Mouse (Mus musculus): ENCODE results near the gene Nolc1. TPM values are rescaled to one million over a fixed set of nuclear protein-coding genes. Genes with fewer than 3 reads are reported as not detected.
"Not testable (repeated sequence)": the region's sequence is repeated elsewhere in the genome, so short reads cannot be mapped to it uniquely, and the experiment has no call there.

Gene Nolc1
- polyA plus RNA-seq, 1 experiment from 2014 or later = 38.5 TPM

DNA sequence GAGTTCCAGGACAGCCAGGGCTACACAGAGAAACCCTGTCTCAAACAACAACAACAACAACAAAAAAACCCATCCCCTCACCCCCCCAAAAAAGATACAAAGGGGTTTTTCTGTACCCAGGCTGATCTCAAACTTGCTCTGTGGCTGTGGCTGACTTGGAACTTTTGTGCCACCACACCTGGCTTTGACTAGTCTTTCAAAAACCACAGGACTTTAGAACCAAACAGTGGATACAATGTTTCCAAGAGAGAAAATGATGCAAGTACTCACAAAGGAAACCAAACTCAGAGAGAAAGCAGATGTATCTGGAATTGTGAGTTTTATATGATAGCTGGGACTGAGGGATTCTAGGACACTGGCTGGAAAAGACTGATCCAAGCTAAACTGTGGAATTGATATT is 49.0 kb downstream of the Nolc1 start:
- no peak overlapping the region for H3K4me2 ChIP-seq (ENCODE audit: low read depth, low read length)
- H3K4me1 ChIP-seq (ENCODE audit: control insufficient read depth, low read depth, low read length) = no peaks in the 10 kb centered on the region; the same call in none of the 2 replicates
- no peak for ATAC-seq (ENCODE audit: low read depth)
- no peak overlapping the region for H3K9ac ChIP-seq (ENCODE audit: low read depth, low read length)
- no peaks in the 10 kb centered on the region for H3K36me3 ChIP-seq (ENCODE audit: control insufficient read depth, insufficient read depth)
- peaks cover 4% of the 10 kb centered on the region for H3K27me3 ChIP-seq (ENCODE audit: control insufficient read depth, insufficient read depth, low read depth, low read length)
- H3K4me3 ChIP-seq (ENCODE audit: low read depth, low read length) = no peak overlapping the region
- H3K27ac ChIP-seq (ENCODE audit: low read length) = no peak overlapping the region
- H3K9me3 ChIP-seq (replicated peaks; ENCODE audit: control insufficient read depth, low read length) = no peaks in the 10 kb centered on the region

DNA sequence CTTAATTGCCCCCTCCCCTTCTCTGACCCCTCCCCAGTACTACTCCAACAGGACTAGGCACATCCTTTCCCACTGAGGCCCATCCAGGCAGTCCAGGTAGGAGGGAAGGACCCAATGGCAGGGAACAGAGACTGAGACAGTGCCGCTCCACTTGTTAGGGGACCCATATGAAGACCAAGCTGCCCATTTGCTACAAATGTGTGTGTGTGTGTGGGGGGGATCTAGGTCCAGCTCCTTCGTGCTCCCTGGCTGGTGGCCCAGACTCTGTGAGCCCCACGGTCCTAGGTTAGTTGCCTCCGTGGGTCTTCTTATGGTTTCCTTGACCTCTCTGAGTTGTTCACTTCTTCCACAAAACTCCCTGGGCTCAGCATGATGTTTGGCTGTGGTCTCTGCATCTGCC is 50.6 kb downstream of the Nolc1 start:
- peaks cover 17% of the 10 kb centered on the region for H3K27me3 ChIP-seq (ENCODE audit: control insufficient read depth, insufficient read depth, low read depth, low read length)

DNA sequence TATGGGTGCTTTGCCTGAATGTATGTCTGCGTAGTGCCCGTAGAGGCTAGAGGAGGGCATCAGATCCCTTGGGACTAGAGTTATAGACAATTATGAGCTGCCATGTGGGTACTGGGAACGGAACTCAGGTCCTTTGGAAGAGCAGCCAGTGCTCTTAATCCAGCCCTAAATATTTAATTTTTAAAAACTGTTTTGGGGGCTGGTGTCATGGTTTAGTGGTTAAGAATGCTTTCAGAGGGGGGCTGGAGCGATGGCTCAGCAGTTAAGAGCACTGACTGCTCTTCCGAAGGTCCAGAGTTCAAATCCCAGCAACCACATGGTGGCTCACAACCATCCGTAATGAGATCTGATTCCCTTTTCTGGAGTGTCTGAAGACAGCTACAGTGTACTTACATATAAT is 54.1 kb downstream of the Nolc1 start:
- WGBS (ENCODE audit: insufficient replicate concordance) = 60% methylated on average over 6 of the region's 6 CpGs

More for the DNA sequence above, 50.6 kb downstream of the Nolc1 start:
- no peaks in the 10 kb centered on the region for H3K9me3 ChIP-seq (replicated peaks; ENCODE audit: control insufficient read depth, low read length)
- no peak overlapping the region for H3K27ac ChIP-seq (ENCODE audit: low read length)
- no peaks in the 10 kb centered on the region; the same call in 1 of the 2 replicates for H3K4me1 ChIP-seq (ENCODE audit: control insufficient read depth, low read depth, low read length)
- no peaks in the 10 kb centered on the region for H3K36me3 ChIP-seq (ENCODE audit: control insufficient read depth, insufficient read depth)
- H3K4me2 ChIP-seq (ENCODE audit: low read depth, low read length) = no peak overlapping the region
- WGBS (ENCODE audit: insufficient replicate concordance) = 59% methylated on average over 4 of the region's 4 CpGs
- no peak overlapping the region for H3K4me3 ChIP-seq (ENCODE audit: low read depth, low read length)
- ATAC-seq (ENCODE audit: low read depth) = no peak
- no peak overlapping the region for H3K9ac ChIP-seq (ENCODE audit: low read depth, low read length)

DNA sequence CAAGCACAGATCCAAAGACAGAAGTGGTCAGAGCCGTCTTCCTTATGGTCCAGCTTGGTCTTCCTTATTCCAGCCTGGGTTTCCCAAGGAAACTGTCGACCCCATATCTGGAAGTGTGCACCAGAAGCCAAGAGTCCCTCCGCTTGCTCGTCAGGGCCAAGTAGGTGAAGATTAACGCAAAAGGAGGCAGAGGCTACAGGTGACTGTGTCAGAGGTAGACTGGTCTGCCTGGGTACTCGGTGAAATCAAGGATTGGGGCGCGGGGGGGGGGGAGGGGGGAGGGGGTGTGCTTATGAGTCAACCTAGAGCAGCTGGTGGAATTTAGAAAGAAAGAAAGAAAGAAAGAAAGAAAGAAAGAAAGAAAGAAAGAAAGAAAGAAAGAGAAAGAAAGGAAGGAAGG is 55.6 kb downstream of the Nolc1 start:
- no peak overlapping the region for H3K9ac ChIP-seq (ENCODE audit: low read depth, low read length)
- peaks cover 64% of the 10 kb centered on the region for H3K27me3 ChIP-seq (ENCODE audit: control insufficient read depth, insufficient read depth, low read depth, low read length)
- 5% methylated on average over 8 of the region's 8 CpGs for WGBS (ENCODE audit: insufficient replicate concordance)
- H3K27ac ChIP-seq (ENCODE audit: low read length) = no peak overlapping the region
- H3K9me3 ChIP-seq (replicated peaks; ENCODE audit: control insufficient read depth, low read length) = no peaks in the 10 kb centered on the region
- no peak for ATAC-seq (ENCODE audit: low read depth)
- H3K4me2 ChIP-seq (ENCODE audit: low read depth, low read length) = peak overlapping the region; percentile 53
- peaks cover 13% of the 10 kb centered on the region for H3K4me1 ChIP-seq (ENCODE audit: control insufficient read depth, low read depth, low read length)
- H3K4me3 ChIP-seq (ENCODE audit: low read depth, low read length) = peak overlapping the region; percentile 37; the same call in 1 of the 2 replicates
- H3K36me3 ChIP-seq (ENCODE audit: control insufficient read depth, insufficient read depth) = no peaks in the 10 kb centered on the region

More for the DNA sequence above, 54.1 kb downstream of the Nolc1 start:
- not testable (repeated sequence) for H3K27ac ChIP-seq (ENCODE audit: low read length); H3K4me1 ChIP-seq (ENCODE audit: control insufficient read depth, low read depth, low read length); H3K9ac ChIP-seq (ENCODE audit: low read depth, low read length); H3K4me2 ChIP-seq (ENCODE audit: low read depth, low read length); H3K4me3 ChIP-seq (ENCODE audit: low read depth, low read length); H3K9me3 ChIP-seq (replicated peaks; ENCODE audit: control insufficient read depth, low read length); H3K36me3 ChIP-seq (ENCODE audit: control insufficient read depth, insufficient read depth); ATAC-seq (ENCODE audit: low read depth)
- H3K27me3 ChIP-seq (ENCODE audit: control insufficient read depth, insufficient read depth, low read depth, low read length) = peaks cover 51% of the 10 kb centered on the region

DNA sequence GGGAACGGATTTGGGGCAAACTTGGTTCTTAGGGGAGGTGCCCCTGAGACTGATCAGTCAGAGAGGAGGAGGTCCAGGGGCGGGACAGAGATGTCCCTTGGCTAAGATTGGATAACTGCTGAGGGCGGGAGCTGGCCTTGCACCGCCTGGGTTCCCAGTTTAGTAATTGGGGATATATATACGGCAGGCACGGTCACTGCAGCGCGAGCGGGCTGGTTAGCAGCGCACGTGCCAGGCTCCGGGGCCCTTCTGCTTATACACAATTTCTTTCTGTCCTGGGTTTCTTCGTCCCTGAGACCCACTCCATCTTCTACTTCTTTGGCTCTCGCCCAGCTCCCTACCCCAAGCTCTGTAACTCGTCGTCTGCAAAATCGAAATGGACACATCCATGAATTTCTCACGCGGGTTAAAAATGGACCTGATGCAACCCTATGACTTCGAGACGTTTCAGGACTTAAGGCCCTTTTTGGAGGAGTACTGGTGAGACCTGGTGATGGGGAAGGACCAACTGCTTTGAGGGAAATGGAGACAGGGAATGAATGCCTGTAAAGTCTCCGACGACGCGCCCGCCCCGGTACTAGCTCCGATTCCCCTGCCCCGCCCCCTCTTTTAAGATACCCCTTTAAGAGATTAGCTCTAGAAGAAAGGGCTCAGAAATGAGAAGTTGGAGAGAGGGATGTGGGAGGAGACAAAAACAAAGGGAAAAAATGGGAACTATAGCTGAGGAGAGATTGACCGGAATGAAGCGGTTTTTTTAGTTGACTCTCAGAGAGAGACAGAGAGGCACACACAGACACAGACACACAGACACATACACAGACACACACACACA is 56.2 kb downstream of the Nolc1 start, which contains the start of gene Elovl3:
Gene Elovl3, plus strand, starts transcription at position 204 of the 832 bp plus-strand sequence.
- H3K9me3 ChIP-seq (replicated peaks; ENCODE audit: control insufficient read depth, low read length) = no peaks in the 10 kb centered on the region
- no peaks in the 10 kb centered on the region for H3K36me3 ChIP-seq (ENCODE audit: control insufficient read depth, insufficient read depth)
- H3K4me2 ChIP-seq (ENCODE audit: low read depth, low read length) = peak within 1 kb of the TSS; percentile 53
- peak; percentile 52; the same call in 1 of the 2 replicates for ATAC-seq (ENCODE audit: low read depth)
- H3K27me3 ChIP-seq (ENCODE audit: control insufficient read depth, insufficient read depth, low read depth, low read length) = peaks cover 70% of the 10 kb centered on the region
- WGBS (ENCODE audit: insufficient replicate concordance) = 2% methylated on average over 31 of the region's 31 CpGs
- H3K27ac ChIP-seq (ENCODE audit: low read length) = no peak within 1 kb of the TSS
- peaks cover 19% of the 10 kb centered on the region for H3K4me1 ChIP-seq (ENCODE audit: control insufficient read depth, low read depth, low read length)
- peak within 1 kb of the TSS; percentile 37 for H3K4me3 ChIP-seq (ENCODE audit: low read depth, low read length)
- no peak within 1 kb of the TSS for H3K9ac ChIP-seq (ENCODE audit: low read depth, low read length)

DNA sequence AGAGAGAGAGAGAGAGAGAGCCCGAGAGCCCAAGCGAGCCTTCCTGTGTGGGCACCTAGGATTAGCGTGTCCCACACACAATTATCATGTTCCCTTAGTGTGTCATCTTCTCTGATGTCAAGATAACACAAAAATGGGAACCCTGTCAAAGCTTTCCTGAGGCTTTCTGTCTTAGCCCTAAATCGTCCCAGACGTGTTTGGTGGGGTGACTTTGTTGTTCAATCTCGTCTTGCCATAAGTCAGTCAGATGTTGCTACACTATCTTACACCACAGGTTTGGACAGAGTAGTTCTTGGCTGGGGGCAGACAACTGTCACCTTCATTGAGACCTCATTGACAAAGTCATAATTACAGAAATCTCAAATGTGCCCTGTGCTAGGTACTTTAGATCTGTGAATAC is 56.9 kb downstream of the Nolc1 start:
- Histone ChIP-seq H3K9me3 (replicated peaks; ENCODE audit: control insufficient read depth, low read length) (no peaks in the 10 kb centered on the region), H3K4me3 (ENCODE audit: low read depth, low read length) (no peak overlapping the region), H3K4me2 (ENCODE audit: low read depth, low read length) (no peak overlapping the region), H3K9ac (ENCODE audit: low read depth, low read length) (no peak overlapping the region), H3K36me3 (ENCODE audit: control insufficient read depth, insufficient read depth) (no peaks in the 10 kb centered on the region), H3K27me3 (ENCODE audit: control insufficient read depth, insufficient read depth, low read depth, low read length) (peaks cover 77% of the 10 kb centered on the region), H3K4me1 (ENCODE audit: control insufficient read depth, low read depth, low read length) (peaks cover 26% of the 10 kb centered on the region), H3K27ac (ENCODE audit: low read length) (no peak overlapping the region)
- no peak for ATAC-seq (ENCODE audit: low read depth)
- WGBS (ENCODE audit: insufficient replicate concordance) = 12% methylated on average over 6 of the region's 6 CpGs

Other genes with a start within 250 kb of the Nolc1 start
- gene Armh3, start 77.4 kb upstream of the Nolc1 start, polyA plus RNA-seq (2015; fragmentation: Nextera tagmentation; extraction: Ambion mirVana) = 4.0 and 4.7 TPM in 2 replicates
- gene Hps6, start 72.4 kb upstream of the Nolc1 start, polyA plus RNA-seq (2015; fragmentation: Nextera tagmentation; extraction: Ambion mirVana) = 2.4 and 2.8 TPM in 2 replicates
- gene Pprc1, start 31.0 kb upstream of the Nolc1 start, polyA plus RNA-seq (2015; fragmentation: Nextera tagmentation; extraction: Ambion mirVana) = 12.8 and 13.7 TPM in 2 replicates
- gene Ldb1, start 30.6 kb upstream of the Nolc1 start, polyA plus RNA-seq (2015; fragmentation: Nextera tagmentation; extraction: Ambion mirVana) = 20.2 and 23.1 TPM in 2 replicates
- gene Elovl3, start 56.0 kb downstream of the Nolc1 start, polyA plus RNA-seq (2015; fragmentation: Nextera tagmentation; extraction: Ambion mirVana) = 0.06 and 0.19 TPM in 2 replicates
- gene Pitx3, start 72.5 kb downstream of the Nolc1 start, polyA plus RNA-seq (2015; fragmentation: Nextera tagmentation; extraction: Ambion mirVana) = 0.14 TPM in 1 of 2 replicates, not detected in the other
- gene Gbf1, start 76.6 kb downstream of the Nolc1 start, polyA plus RNA-seq (2015; fragmentation: Nextera tagmentation; extraction: Ambion mirVana) = 14.8 and 15.3 TPM in 2 replicates
- 3.0 and 3.8 TPM in 2 replicates for gene Nfkb2, start 228.5 kb downstream of the Nolc1 start, polyA plus RNA-seq (2015; fragmentation: Nextera tagmentation; extraction: Ambion mirVana)

All from liver, embryonic 16.5 days (tissue).